Mouse (Mus musculus) intestine, postnatal 0 days (tissue): Measurements from ENCODE around the gene Eda. TPM values are rescaled to one million over a fixed set of nuclear protein-coding genes. Genes with fewer than 3 reads are reported as not detected.
A peak's percentile ranks its signal among the peaks of the same experiment; 100 is the strongest.

ENCODE experiments used
- ATAC-seq: fragments of 200-750 bp; cut with Nextera tagmentation; 2 replicates; pipeline ENCODE4 v1.8.0; 2017; ENCODE audit warnings: mild to moderate bottlenecking, moderate TSS enrichment, moderate library complexity
- H3K27ac ChIP-seq: fragments of 300-500 bp; sonication (generic); 2 replicates; pipeline ENCODE4 v1.5.1; 2014; ENCODE audit warnings: mild to moderate bottlenecking, low read depth, low read length, moderate library complexity
- H3K27me3 ChIP-seq: fragments of 300-500 bp; sonication (generic); replicated peaks from 2 replicates; pipeline ENCODE4 v1.6.1; 2014; ENCODE audit warnings: low read length, mixed read lengths; ENCODE audit not compliant: control insufficient read depth, insufficient read depth
- H3K36me3 ChIP-seq: fragments of 300-500 bp; sonication (generic); 2 replicates; pipeline ENCODE4 v1.6.1; 2014; ENCODE audit warnings: mild to moderate bottlenecking, moderate library complexity; ENCODE audit not compliant: control insufficient read depth, insufficient read depth
- H3K4me1 ChIP-seq: fragments of 300-500 bp; sonication (generic); replicated peaks from 2 replicates; pipeline ENCODE4 v1.6.1; 2014; ENCODE audit warnings: antibody characterized with exemption, low read length, mixed read lengths; ENCODE audit not compliant: control insufficient read depth, insufficient read depth
- H3K4me2 ChIP-seq: fragments of 300-500 bp; sonication (generic); replicated peaks from 2 replicates; pipeline ENCODE4 v1.6.1; 2014; ENCODE audit warnings: low read depth, mild to moderate bottlenecking, moderate library complexity
- H3K4me3 ChIP-seq: fragments of 300-500 bp; sonication (generic); 2 replicates; pipeline ENCODE4 v1.5.1; 2014; ENCODE audit warnings: low read depth, low read length
- H3K9ac ChIP-seq: fragments of 300-500 bp; sonication (generic); 2 replicates; pipeline ENCODE4 v1.6.1; 2014; ENCODE audit warnings: mild to moderate bottlenecking, low read depth, low read length
- H3K9me3 ChIP-seq: fragments of 300-500 bp; sonication (generic); 2 replicates; pipeline ENCODE4 v1.6.1; 2016; ENCODE audit warnings: mixed run types; ENCODE audit not compliant: control insufficient read depth
- CTCF ChIP-seq: sonication (generic); IDR thresholded peaks from 2 replicates; pipeline ENCODE4 v1.5.1; 2016; ENCODE audit warnings: low read depth, mild to moderate bottlenecking, control low read depth, antibody characterized with exemption, moderate library complexity
- WGBS: fragments of 180-500 bp; shearing (Covaris S2); extraction: QIAGEN DNeasy Blood & Tissue Kit; methylation state at CpG from one replicate; pipeline ENCODE4 v1.1.7; 2014; 5-methylcytosine and 5-hydroxymethylcytosine counted together
- polyA plus RNA-seq: library from polyadenylated mRNA; unstranded; fragments of >200 nt; fragmentation: Nextera tagmentation; extraction: Ambion mirVana; gene quantifications from 2 replicates; pipeline ENCODE4 v1.2.1, GENCODE M21; 2015

Gene Eda
- 0.37 and 0.40 TPM in 2 replicates for polyA plus RNA-seq

DNA sequence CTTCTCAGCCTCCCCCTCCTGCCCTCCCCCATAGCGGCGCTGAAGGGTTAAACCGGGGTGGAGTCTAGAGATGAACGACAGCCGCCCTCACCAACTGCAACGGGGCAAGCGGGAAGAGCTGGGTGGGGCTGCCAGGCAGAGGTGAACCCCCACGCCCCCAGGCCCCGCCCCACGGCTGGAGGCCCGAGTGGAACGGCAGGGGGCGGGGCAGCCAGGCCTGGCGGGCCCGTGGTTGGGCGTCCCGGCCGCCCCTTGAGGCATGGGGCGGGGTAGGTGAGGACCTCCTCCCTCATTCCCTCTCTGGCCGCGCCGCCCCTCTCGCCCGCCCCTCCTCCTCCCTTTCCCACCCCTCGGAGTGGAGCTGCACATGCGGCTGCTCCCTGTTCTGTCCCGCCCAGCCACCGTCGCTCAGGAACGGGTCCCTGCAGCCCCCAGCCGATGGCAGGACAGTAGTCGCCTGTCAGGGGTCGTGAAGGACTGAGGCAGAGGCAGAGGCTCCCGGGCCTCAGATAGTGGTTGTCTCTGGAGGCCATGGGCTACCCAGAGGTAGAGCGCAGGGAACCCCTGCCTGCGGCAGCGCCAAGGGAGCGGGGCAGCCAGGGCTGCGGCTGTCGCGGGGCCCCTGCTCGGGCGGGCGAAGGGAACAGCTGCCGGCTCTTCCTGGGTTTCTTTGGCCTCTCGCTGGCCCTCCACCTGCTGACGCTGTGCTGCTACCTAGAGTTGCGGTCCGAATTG is at the start of gene Eda:
Gene Eda, plus strand, starts transcription at position 357 of the 735 bp plus-strand sequence.
- Histone ChIP-seq H3K9ac (0 out of 2 replicates have a peak within 1 kb of the TSS, but pooled peaks have one; percentile 26), H3K27me3 (no peaks in the 10 kb centered on the region), H3K27ac (no peak within 1 kb of the TSS), H3K4me3 (peak within 1 kb of the TSS; percentile 51), H3K4me1 (no peaks in the 10 kb centered on the region), H3K9me3 (no peaks in the 10 kb centered on the region), H3K4me2 (peak within 1 kb of the TSS; percentile 84), H3K36me3 (no peaks in the 10 kb centered on the region)
- WGBS: 14% methylated on average over 29 of the region's 49 CpGs
- peak; percentile 16; the same call in 1 of the 2 replicates for TF ChIP-seq CTCF
- peak; percentile 95 for ATAC-seq

DNA sequence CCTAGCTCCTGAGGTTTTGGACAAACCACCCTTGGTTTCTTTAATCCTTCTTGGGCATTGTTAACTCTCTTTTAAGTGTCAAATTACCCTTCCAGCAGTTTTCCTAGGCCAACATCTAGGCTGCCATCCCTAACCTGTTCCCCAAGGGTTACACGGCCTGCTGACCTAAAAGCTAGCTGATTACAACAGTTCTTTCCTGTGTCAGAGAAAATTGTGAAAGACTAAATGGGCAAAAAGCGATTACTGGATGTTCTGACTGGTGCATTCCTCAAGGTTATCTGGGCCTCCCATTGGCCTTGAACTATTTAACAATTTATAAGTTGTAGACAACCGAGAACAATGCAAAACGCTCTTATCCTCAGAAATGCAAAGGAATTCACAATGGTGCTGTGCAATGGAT is 14.4 kb upstream of the Eda start:
- no peak for ATAC-seq
- no peak overlapping the region for H3K9ac ChIP-seq
- H3K4me2 ChIP-seq: no peak overlapping the region
- no peaks in the 10 kb centered on the region for H3K4me1 ChIP-seq
- 73% methylated on average over 4 of the region's 4 CpGs for WGBS
- no peak for TF ChIP-seq CTCF
- no peaks in the 10 kb centered on the region for H3K36me3 ChIP-seq
- no peak overlapping the region for H3K4me3 ChIP-seq
- no peaks in the 10 kb centered on the region for H3K27me3 ChIP-seq
- no peak overlapping the region for H3K27ac ChIP-seq
- H3K9me3 ChIP-seq: no peaks in the 10 kb centered on the region

- no peak overlapping the region for H3K27ac ChIP-seq
- no peaks in the 10 kb centered on the region for H3K9me3 ChIP-seq
- no peak overlapping the region for H3K4me3 ChIP-seq
- TF ChIP-seq CTCF: no peak
- H3K27me3 ChIP-seq: no peaks in the 10 kb centered on the region
- no peak for ATAC-seq
- no peak overlapping the region for H3K4me2 ChIP-seq
- WGBS: 81% methylated on average over 1 of the region's 1 CpGs
- H3K9ac ChIP-seq: no peak overlapping the region
- H3K4me1 ChIP-seq: no peaks in the 10 kb centered on the region
- H3K36me3 ChIP-seq: no peaks in the 10 kb centered on the region
Observed at GRCm38 (mm10) chrX:99970111-99970510, 5.3 kb upstream of the Eda start.

- Histone ChIP-seq H3K9me3 (no peaks in the 10 kb centered on the region), H3K27me3 (no peaks in the 10 kb centered on the region), H3K27ac (no peak overlapping the region), H3K4me3 (no peak overlapping the region), H3K36me3 (no peaks in the 10 kb centered on the region), H3K9ac (no peak overlapping the region), H3K4me2 (no peak overlapping the region), H3K4me1 (no peaks in the 10 kb centered on the region)
- ATAC-seq: no peak
- TF ChIP-seq CTCF: no peak
- WGBS: 50% methylated on average over 3 of the region's 3 CpGs
Observed at GRCm38 (mm10) chrX:99974381-99974780, 1.0 kb upstream of the Eda start.

GRCm38 (mm10) chrX:99974803-99975202 is 603 bp upstream of the Eda start:
- Histone ChIP-seq H3K4me2 (peak overlapping the region; percentile 84), H3K4me3 (peak overlapping the region; percentile 51), H3K9me3 (no peaks in the 10 kb centered on the region), H3K9ac (no peak overlapping the region), H3K36me3 (no peaks in the 10 kb centered on the region), H3K4me1 (no peaks in the 10 kb centered on the region), H3K27ac (no peak overlapping the region), H3K27me3 (no peaks in the 10 kb centered on the region)
- no peak for TF ChIP-seq CTCF
- ATAC-seq: no peak
- 40% methylated on average over 5 of the region's 5 CpGs for WGBS

DNA sequence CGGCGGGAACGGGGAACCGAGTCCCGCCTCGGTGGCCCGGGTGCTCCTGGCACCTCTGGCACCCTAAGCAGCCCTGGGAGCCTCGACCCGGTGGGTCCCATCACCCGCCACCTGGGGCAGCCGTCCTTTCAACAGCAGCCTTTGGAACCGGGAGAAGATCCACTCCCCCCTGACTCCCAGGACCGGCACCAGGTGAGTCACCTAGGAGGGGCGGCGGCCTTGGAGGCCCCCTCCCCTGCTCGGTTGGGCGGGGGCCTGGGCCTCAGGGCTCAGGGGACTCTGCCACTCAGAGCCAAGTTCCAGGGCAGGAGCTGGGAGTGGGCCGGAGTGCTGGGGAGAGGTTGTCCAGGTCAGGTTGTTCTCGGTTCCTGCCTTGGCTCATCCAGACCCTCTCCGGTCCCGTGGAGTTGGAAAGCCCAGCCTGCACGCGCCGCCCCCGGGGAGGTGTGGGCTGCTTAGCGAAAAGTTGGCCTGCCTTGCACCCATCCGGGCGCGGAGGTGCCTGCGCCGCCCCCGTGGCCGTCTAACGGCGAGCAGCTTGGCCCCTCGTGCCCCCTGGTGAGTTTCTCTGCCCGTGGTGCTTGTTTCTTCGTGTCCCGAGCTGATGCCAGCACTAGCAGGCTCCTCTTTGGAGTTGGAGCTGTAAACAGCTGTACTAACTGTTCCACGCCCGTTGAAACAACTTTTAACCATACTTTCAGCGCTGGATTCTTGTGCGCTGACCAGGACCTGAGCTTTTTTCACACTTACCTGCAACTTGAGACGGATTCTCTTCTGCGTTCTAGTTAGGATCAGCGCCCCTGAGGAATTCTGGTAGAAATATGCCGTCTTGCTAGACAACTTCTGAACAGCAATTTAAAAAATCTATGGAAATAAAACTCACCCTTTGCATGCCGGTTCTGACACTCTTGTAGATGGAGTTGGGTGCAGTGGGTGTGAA is 849 bp downstream of the Eda start:
- ATAC-seq: peak; percentile 53
- no peak for TF ChIP-seq CTCF
- WGBS: 21% methylated on average over 43 of the region's 48 CpGs
- Histone ChIP-seq H3K36me3 (no peaks in the 10 kb centered on the region), H3K9ac (0 out of 2 replicates have a peak overlapping the region, but pooled peaks have one; percentile 26), H3K27ac (no peak overlapping the region), H3K4me1 (no peaks in the 10 kb centered on the region), H3K4me2 (peak overlapping the region; percentile 84), H3K9me3 (no peaks in the 10 kb centered on the region), H3K27me3 (no peaks in the 10 kb centered on the region), H3K4me3 (peak overlapping the region; percentile 51)
